Mouse (Mus musculus) ES-Bruce4 (cell line): Measurements from ENCODE around the gene Tex9.

Source experiments
- CTCF ChIP-seq: IDR thresholded peaks from one replicate; pipeline ENCODE4 v1.8.1; 2011; ENCODE audit warnings: low read depth, low read length
- EP300 ChIP-seq: IDR thresholded peaks from 2 replicates; pipeline ENCODE4 v1.6.1; 2011; ENCODE audit warnings: low read depth, low read length; ENCODE audit not compliant: insufficient read depth
- POLR2A ChIP-seq: IDR thresholded peaks from one replicate; pipeline ENCODE4 v1.8.1; 2011; ENCODE audit warnings: low read length; ENCODE audit not compliant: insufficient read depth

- TF ChIP-seq POLR2A: no peak
- no peak for TF ChIP-seq CTCF
- no peak for TF ChIP-seq EP300
Measured at GRCm38 (mm10) chr9:72404934-72405333, 87.1 kb downstream of the Tex9 start.
